Mouse (Mus musculus) forebrain, embryonic 11.5 days (tissue): ENCODE measurements at regions not wholly inside any gene's neighbourhood (a gene's known extent, or its start where the extent isn't known, plus 50 kb on each side); places are given as distances from the start of the nearest gene placed in this dataset.

Experiments
- ATAC-seq: fragments of 200-750 bp; cut with Nextera tagmentation; replicated peaks from 2 replicates; pipeline ENCODE4 v1.8.0; 2017; ENCODE audit warnings: moderate TSS enrichment; ENCODE audit not compliant: low FRiP score
- DNase-seq: peaks from one replicate; pipeline ENCODE4 v3.0.0-alpha.2; 2017; ENCODE audit warnings: low spot score
- H3K27ac ChIP-seq: fragments of 300-500 bp; sonication (generic); 2 replicates; pipeline ENCODE4 v1.5.1; 2014; ENCODE audit warnings: low read depth, low read length
- H3K27me3 ChIP-seq: fragments of 300-500 bp; sonication (generic); 2 replicates; pipeline ENCODE4 v1.6.1; 2014; ENCODE audit warnings: mild to moderate bottlenecking, low read length, mixed read lengths; ENCODE audit not compliant: control insufficient read depth, insufficient read depth
- H3K36me3 ChIP-seq: fragments of 300-500 bp; sonication (generic); 2 replicates; pipeline ENCODE4 v1.6.1; 2014; ENCODE audit warnings: mild to moderate bottlenecking, low read length, moderate library complexity, mixed read lengths; ENCODE audit not compliant: control insufficient read depth, insufficient read depth
- H3K4me1 ChIP-seq: fragments of 300-500 bp; sonication (generic); replicated peaks from 2 replicates; pipeline ENCODE4 v1.6.1; 2014; ENCODE audit warnings: low read length, mixed read lengths; ENCODE audit not compliant: control insufficient read depth, insufficient read depth
- H3K4me2 ChIP-seq: fragments of 300-500 bp; sonication (generic); 2 replicates; pipeline ENCODE4 v1.6.1; 2014; ENCODE audit warnings: low read depth, mild to moderate bottlenecking, low read length, moderate library complexity, mixed read lengths; ENCODE audit not compliant: severe bottlenecking
- H3K4me3 ChIP-seq: fragments of 300-500 bp; sonication (generic); 2 replicates; pipeline ENCODE4 v1.5.1; 2014; ENCODE audit warnings: low read depth, low read length
- H3K9ac ChIP-seq: fragments of 300-500 bp; sonication (generic); 2 replicates; pipeline ENCODE4 v1.6.1; 2014; ENCODE audit warnings: low read length
- H3K9me3 ChIP-seq: fragments of 300-500 bp; sonication (generic); 2 replicates; pipeline ENCODE4 v1.6.1; 2016; ENCODE audit warnings: low read length, mixed read lengths; ENCODE audit not compliant: control insufficient read depth
- WGBS: fragments of 180-500 bp; shearing (Covaris S2); extraction: QIAGEN DNeasy Blood & Tissue Kit; methylation state at CpG from one replicate; pipeline ENCODE4 v1.1.7; 2014; 5-methylcytosine and 5-hydroxymethylcytosine counted together

- Histone ChIP-seq H3K4me3 (no peak overlapping the region), H3K9ac (no peak overlapping the region), H3K36me3 (no peaks in the 10 kb centered on the region), H3K27me3 (no peaks in the 10 kb centered on the region), H3K27ac (no peak overlapping the region), H3K4me2 (no peak overlapping the region), H3K4me1 (0 out of 2 replicates have a peak, but pooled peaks cover 5% of the 10 kb centered on the region), H3K9me3 (no peaks in the 10 kb centered on the region)
- 54% methylated on average over 16 of the region's 16 CpGs for WGBS
- ATAC-seq (no peak), DNase-seq (peak; percentile 52)
Observed at GRCm38 (mm10) chr15:88288051-88288450, 312.1 kb upstream of the Zdhhc25 start.

DNA sequence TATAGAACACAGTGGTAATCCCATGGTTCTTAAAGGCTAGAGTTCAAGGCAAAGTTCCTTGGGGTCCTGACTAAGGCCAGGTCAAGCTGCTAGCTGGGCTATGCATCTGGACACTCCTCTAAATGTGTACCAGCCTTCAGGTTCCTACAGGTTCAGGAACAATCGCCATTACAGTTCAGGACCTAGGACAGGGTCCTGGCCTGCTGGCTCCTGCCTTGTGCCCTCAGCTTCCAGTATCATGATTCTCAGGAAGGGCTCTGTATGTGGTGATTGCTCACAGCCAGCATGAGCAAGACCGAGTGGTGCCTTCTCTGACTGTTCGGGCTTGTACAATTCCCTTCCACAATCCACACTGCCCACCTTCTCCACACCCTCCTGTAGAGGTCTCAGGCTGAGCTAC is 311.4 kb upstream of the Zdhhc25 start:
- Histone ChIP-seq H3K4me3 (no peak overlapping the region), H3K27me3 (no peaks in the 10 kb centered on the region), H3K36me3 (no peaks in the 10 kb centered on the region), H3K9ac (no peak overlapping the region), H3K4me1 (0 out of 2 replicates have a peak, but pooled peaks cover 5% of the 10 kb centered on the region), H3K27ac (no peak overlapping the region), H3K4me2 (no peak overlapping the region), H3K9me3 (no peaks in the 10 kb centered on the region)
- peak; percentile 51 for DNase-seq
- WGBS = 63% methylated on average over 3 of the region's 3 CpGs
- no peak for ATAC-seq

GRCm38 (mm10) chr15:88290740-88291363 is 309.2 kb upstream of the Zdhhc25 start:
- H3K9me3 ChIP-seq = no peaks in the 10 kb centered on the region
- no peak overlapping the region for H3K4me3 ChIP-seq
- no peak for ATAC-seq
- peak; percentile 52 for DNase-seq
- H3K4me1 ChIP-seq = 0 out of 2 replicates have a peak, but pooled peaks cover 5% of the 10 kb centered on the region
- H3K9ac ChIP-seq = no peak overlapping the region
- 0 out of 2 replicates have a peak overlapping the region, but pooled peaks have one; percentile 8 for H3K4me2 ChIP-seq
- WGBS = 20% methylated on average over 20 of the region's 20 CpGs
- no peak overlapping the region for H3K27ac ChIP-seq
- H3K36me3 ChIP-seq = no peaks in the 10 kb centered on the region
- no peaks in the 10 kb centered on the region for H3K27me3 ChIP-seq

- Histone ChIP-seq H3K36me3 (no peaks in the 10 kb centered on the region), H3K4me2 (no peak overlapping the region), H3K4me1 (no peaks in the 10 kb centered on the region), H3K27me3 (no peaks in the 10 kb centered on the region), H3K27ac (no peak overlapping the region), H3K9me3 (no peaks in the 10 kb centered on the region), H3K9ac (no peak overlapping the region), H3K4me3 (no peak overlapping the region)
- ATAC-seq = no peak
- 79% methylated on average over 6 of the region's 6 CpGs for WGBS
- DNase-seq = no peak
Observed at GRCm38 (mm10) chr15:88299061-88299460, 301.0 kb upstream of the Zdhhc25 start.

DNA sequence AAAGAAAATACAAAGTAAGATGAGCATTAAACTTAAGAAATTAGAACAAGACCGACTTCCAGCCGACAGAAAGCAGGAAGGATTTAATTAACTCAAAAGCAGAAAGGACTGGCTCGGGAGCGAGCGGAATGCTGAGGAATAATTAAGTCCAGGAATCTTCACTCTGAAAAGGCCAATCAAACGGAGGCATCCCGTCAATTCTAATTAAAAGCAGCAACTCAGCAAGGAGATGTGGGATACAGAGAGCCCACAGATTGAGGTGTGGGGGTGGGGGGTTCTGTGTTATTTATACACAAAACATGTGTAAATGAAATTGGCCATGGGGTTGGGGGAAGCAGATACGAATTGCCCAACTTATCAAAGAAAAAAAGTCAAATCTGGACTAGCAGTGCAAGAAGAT is 288.9 kb upstream of the Zdhhc25 start:
- 0 out of 2 replicates have a peak overlapping the region, but pooled peaks have one; percentile 31 for H3K27ac ChIP-seq
- no peak overlapping the region for H3K4me3 ChIP-seq
- H3K4me2 ChIP-seq = 0 out of 2 replicates have a peak overlapping the region, but pooled peaks have one; percentile 6
- peak; percentile 56; the same call in 1 of the 2 replicates for ATAC-seq
- WGBS = 7% methylated on average over 8 of the region's 8 CpGs
- peak; percentile 45 for DNase-seq
- H3K9ac ChIP-seq = no peak overlapping the region
- H3K9me3 ChIP-seq = no peaks in the 10 kb centered on the region
- no peaks in the 10 kb centered on the region for H3K27me3 ChIP-seq
- no peaks in the 10 kb centered on the region for H3K36me3 ChIP-seq
- peaks cover 10% of the 10 kb centered on the region for H3K4me1 ChIP-seq

DNA sequence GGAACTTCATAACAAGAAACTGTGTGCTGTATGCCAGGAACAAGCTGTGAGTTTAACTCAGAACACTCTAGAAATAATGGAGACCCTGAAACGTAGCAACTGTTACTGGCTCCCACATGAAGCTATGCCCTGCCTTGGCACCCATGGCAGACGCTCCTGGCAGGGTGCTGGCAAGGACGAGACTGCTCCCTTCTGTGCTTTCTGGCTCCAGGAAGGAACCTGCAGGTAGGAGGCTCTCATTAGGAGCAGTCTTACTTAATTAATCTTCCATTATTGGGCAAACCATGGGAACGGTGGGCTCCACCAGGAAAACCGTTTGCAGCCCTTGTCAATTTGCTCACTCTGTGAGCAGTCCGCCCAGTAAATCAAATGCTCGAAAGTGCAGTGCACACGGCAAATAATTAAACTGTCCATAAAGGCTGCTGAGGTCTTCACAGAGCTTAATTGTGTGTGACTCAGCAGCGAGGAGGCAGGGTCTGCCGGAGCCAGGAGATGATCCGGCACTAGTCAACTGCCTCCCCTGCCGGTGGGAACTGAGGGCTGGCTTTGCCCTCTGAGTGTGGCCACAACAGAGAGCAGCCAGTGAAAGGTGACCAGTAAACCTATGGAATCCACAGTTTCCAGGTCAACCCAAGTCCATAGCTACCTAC is 285.2 kb upstream of the Zdhhc25 start:
- ATAC-seq (peak; percentile 49; the same call in 1 of the 2 replicates), DNase-seq (peak; percentile 66)
- WGBS = 37% methylated on average over 12 of the region's 12 CpGs

GRCm38 (mm10) chr15:88318048-88318447 is 282.1 kb upstream of the Zdhhc25 start:
- no peak overlapping the region for H3K9ac ChIP-seq
- ATAC-seq (no peak), DNase-seq (no peak)
- no peaks in the 10 kb centered on the region for H3K9me3 ChIP-seq
- H3K36me3 ChIP-seq = no peaks in the 10 kb centered on the region
- peaks cover 4% of the 10 kb centered on the region; the same call in 1 of the 2 replicates for H3K4me1 ChIP-seq
- H3K27me3 ChIP-seq = no peaks in the 10 kb centered on the region
- H3K27ac ChIP-seq = no peak overlapping the region
- no peak overlapping the region for H3K4me3 ChIP-seq
- no peak overlapping the region for H3K4me2 ChIP-seq
- WGBS = 57% methylated on average over 8 of the region's 8 CpGs

More for the DNA sequence above, 285.2 kb upstream of the Zdhhc25 start:
- Histone ChIP-seq H3K4me1 (peaks cover 10% of the 10 kb centered on the region), H3K4me3 (no peak overlapping the region), H3K9ac (no peak overlapping the region), H3K27ac (no peak overlapping the region), H3K4me2 (no peak overlapping the region), H3K27me3 (no peaks in the 10 kb centered on the region), H3K36me3 (no peaks in the 10 kb centered on the region), H3K9me3 (no peaks in the 10 kb centered on the region)

- no peak for ATAC-seq
- 75% methylated on average over 2 of the region's 2 CpGs for WGBS
- H3K27me3 ChIP-seq = no peaks in the 10 kb centered on the region
Observed at GRCm38 (mm10) chr15:88319527-88319926, 280.6 kb upstream of the Zdhhc25 start.

More at GRCm38 (mm10) chr15:88319527-88319926, 280.6 kb upstream of the Zdhhc25 start:
- Histone ChIP-seq H3K4me1 (peaks cover 4% of the 10 kb centered on the region; the same call in 1 of the 2 replicates), H3K36me3 (no peaks in the 10 kb centered on the region), H3K9ac (no peak overlapping the region), H3K4me3 (no peak overlapping the region), H3K27ac (no peak overlapping the region), H3K4me2 (no peak overlapping the region), H3K9me3 (no peaks in the 10 kb centered on the region)
- peak; percentile 58 for DNase-seq
